Mouse (Mus musculus): ENCODE measurements at regions not wholly inside any gene's neighbourhood (a gene's known extent, or its start where the extent isn't known, plus 50 kb on each side); places are given as distances from the start of the nearest gene placed in this dataset.

DNA sequence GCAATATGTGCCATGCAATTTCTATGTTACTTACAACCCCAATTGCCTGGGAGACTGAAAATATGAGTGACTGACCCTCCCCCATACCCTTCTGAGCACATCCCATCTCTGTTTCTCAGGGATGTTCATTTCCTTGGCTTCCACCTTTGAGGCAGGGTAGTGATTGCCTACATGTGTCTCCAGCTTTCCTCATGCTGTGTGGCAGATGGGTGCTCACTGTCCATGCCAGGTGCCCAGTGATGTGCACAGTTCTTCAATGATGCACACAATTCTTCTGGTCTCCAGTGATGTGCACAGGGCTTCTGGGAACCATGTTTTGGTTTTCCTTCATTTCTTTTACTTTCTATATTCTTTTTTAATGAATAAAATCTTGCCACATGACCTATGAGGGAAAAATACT lies 821.4 kb upstream of the 2610301B20Rik start:
- TF ChIP-seq POLR2A (IDR thresholded peaks at IDR 0.05; ENCODE audit: low read depth, low read length): no peak
- TF ChIP-seq CTCF (IDR thresholded peaks at IDR 0.05; ENCODE audit: extremely low read depth, insufficient read length, insufficient replicate concordance, low read depth, low read length): no peak
- H3K4me3 ChIP-seq (ENCODE audit: low read depth, low read length): no peak overlapping the region
- no peaks in the 10 kb centered on the region for H3K36me3 ChIP-seq (ENCODE audit: control insufficient read depth, insufficient read depth, low read length)
- no peaks in the 10 kb centered on the region for H3K4me1 ChIP-seq (ENCODE audit: control insufficient read depth, insufficient read depth, insufficient read length, low read length)
- H3K27ac ChIP-seq (ENCODE audit: insufficient read depth, low read depth, low read length): no peak overlapping the region
- no peaks in the 10 kb centered on the region for H3K27me3 ChIP-seq (ENCODE audit: control insufficient read depth, insufficient read depth, low read length)

DNA sequence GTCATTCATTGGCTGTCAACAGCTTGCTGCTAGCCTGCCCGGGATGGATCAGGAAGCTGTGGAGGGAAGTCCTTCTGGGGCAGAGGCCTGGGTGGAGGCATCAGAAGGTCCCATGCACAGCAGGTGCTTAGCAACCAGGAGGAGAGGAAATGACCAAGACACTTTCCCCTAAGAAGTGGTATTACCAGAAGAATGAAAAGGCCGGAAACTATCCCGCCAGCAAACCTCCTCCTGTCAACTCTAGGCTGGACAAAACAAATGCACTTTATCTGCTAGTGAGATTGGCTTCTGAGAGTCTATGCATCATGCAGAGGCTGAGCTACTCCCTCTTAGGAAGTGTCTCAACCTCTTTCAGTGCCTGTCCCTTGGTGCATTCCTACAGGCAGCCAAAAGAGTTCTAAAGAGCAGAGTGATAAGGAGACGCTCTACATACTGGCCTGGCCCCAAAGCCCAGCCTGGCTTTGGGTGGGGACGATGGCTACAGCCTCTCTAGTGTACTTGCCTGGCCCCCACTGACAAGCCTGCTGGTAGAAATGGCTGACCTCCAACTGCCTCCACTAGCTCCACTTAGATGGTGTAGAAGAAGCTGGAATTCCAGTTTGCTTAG lies 801.7 kb upstream of the 2610301B20Rik start:
- 48% methylated on average over 5 of the region's 5 CpGs for WGBS
- TF ChIP-seq CTCF (IDR thresholded peaks at IDR 0.05; ENCODE audit: extremely low read depth, insufficient read length, insufficient replicate concordance, low read depth, low read length) (no peak), POLR2A (IDR thresholded peaks at IDR 0.05; ENCODE audit: low read depth, low read length) (no peak)
- Histone ChIP-seq H3K36me3 (ENCODE audit: control insufficient read depth, insufficient read depth, low read length) (no peaks in the 10 kb centered on the region), H3K4me3 (ENCODE audit: low read depth, low read length) (no peak overlapping the region), H3K27ac (ENCODE audit: insufficient read depth, low read depth, low read length) (no peak overlapping the region), H3K4me1 (ENCODE audit: control insufficient read depth, insufficient read depth, insufficient read length, low read length) (no peaks in the 10 kb centered on the region), H3K27me3 (ENCODE audit: control insufficient read depth, insufficient read depth, low read length) (no peaks in the 10 kb centered on the region)

DNA sequence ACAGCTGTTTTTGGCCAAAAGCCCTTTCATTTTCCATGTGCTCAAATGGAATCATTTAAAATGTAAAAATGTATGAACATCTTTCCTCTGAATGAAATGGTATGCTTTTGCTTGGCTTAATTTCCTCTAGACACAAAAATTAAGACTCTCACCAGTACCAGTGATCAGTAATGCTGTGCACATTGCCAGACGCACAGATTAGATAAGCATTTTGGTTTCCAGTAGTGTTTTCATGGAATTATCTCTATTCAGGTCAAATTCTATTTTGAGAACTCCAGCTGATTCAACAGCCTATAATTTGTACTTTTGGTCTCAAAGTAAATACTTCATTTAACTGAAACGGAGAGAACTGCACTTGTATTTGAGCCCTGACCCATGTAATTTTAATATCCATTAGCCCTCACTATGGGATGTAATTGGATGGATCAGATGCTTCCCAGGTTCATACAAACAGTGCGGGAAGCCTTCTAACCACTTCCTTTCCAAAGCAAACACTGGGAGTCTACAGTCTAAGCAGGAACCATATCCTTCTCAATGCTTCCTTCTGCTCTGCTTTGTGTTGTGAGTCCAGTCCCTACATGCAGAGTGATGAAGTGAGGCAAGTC lies 794.6 kb upstream of the 2610301B20Rik start:
- Histone ChIP-seq H3K4me1 (ENCODE audit: control insufficient read depth, insufficient read depth, insufficient read length, low read length) (no peaks in the 10 kb centered on the region), H3K27ac (ENCODE audit: insufficient read depth, low read depth, low read length) (no peak overlapping the region), H3K4me3 (ENCODE audit: low read depth, low read length) (no peak overlapping the region), H3K27me3 (ENCODE audit: control insufficient read depth, insufficient read depth, low read length) (no peaks in the 10 kb centered on the region), H3K36me3 (ENCODE audit: control insufficient read depth, insufficient read depth, low read length) (no peaks in the 10 kb centered on the region)
- 68% methylated on average over 3 of the region's 3 CpGs for WGBS
- TF ChIP-seq POLR2A (IDR thresholded peaks at IDR 0.05; ENCODE audit: low read depth, low read length) (no peak), CTCF (IDR thresholded peaks at IDR 0.05; ENCODE audit: extremely low read depth, insufficient read length, insufficient replicate concordance, low read depth, low read length) (no peak)

DNA sequence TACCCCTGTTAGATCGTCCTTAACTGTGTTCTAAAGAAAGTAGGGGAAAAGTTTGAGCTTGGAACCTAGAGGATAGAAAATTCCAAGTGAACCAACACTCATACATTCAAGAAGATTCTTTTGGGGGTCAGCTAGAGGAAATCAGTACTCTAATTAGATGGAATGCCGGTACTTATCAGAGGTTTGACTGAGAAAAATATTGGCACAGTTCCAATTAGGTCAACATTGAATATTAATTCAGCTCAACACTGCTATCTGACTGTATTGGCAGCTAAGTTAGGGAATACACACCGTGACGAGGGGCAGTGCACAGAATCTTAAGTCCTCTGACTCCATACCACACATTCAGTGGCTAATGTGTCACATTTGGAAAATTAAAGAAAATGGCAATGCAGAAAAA lies 759.5 kb upstream of the 2610301B20Rik start:
- Histone ChIP-seq H3K36me3 (ENCODE audit: control insufficient read depth, insufficient read depth, low read length) (no peaks in the 10 kb centered on the region), H3K4me1 (ENCODE audit: control insufficient read depth, insufficient read depth, insufficient read length, low read length) (no peaks in the 10 kb centered on the region), H3K27ac (ENCODE audit: insufficient read depth, low read depth, low read length) (no peak overlapping the region), H3K4me3 (ENCODE audit: low read depth, low read length) (no peak overlapping the region), H3K27me3 (ENCODE audit: control insufficient read depth, insufficient read depth, low read length) (no peaks in the 10 kb centered on the region)
- TF ChIP-seq CTCF (IDR thresholded peaks at IDR 0.05; ENCODE audit: extremely low read depth, insufficient read length, insufficient replicate concordance, low read depth, low read length) (no peak), POLR2A (IDR thresholded peaks at IDR 0.05; ENCODE audit: low read depth, low read length) (no peak)
- WGBS: 35% methylated on average over 4 of the region's 4 CpGs

DNA sequence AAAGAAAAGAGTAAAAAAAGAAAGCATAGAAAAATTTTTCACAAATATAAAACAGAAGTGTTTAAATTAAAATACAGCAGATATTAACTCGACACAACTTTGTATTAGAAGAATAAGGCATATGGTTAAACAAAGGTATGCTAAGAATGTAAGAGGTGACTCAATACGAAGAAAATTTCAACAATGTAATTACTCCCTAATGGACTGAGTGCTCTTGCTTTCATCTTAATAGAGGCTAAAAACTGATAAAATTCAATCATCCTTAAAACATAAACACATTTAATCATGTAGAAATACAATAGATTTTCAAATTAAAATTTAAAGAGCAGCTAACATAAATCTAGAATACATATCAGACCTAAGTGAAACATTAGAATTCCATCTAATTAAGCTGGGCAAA lies 756.3 kb upstream of the 2610301B20Rik start:
- H3K36me3 ChIP-seq (ENCODE audit: control insufficient read depth, insufficient read depth, low read length): no peaks in the 10 kb centered on the region
- WGBS: 67% methylated on average over 2 of the region's 2 CpGs
- H3K27me3 ChIP-seq (ENCODE audit: control insufficient read depth, insufficient read depth, low read length): no peaks in the 10 kb centered on the region
- no peak overlapping the region for H3K27ac ChIP-seq (ENCODE audit: insufficient read depth, low read depth, low read length)
- TF ChIP-seq CTCF (IDR thresholded peaks at IDR 0.05; ENCODE audit: extremely low read depth, insufficient read length, insufficient replicate concordance, low read depth, low read length) (no peak), POLR2A (IDR thresholded peaks at IDR 0.05; ENCODE audit: low read depth, low read length) (no peak)
- H3K4me3 ChIP-seq (ENCODE audit: low read depth, low read length): no peak overlapping the region
- no peaks in the 10 kb centered on the region for H3K4me1 ChIP-seq (ENCODE audit: control insufficient read depth, insufficient read depth, insufficient read length, low read length)

DNA sequence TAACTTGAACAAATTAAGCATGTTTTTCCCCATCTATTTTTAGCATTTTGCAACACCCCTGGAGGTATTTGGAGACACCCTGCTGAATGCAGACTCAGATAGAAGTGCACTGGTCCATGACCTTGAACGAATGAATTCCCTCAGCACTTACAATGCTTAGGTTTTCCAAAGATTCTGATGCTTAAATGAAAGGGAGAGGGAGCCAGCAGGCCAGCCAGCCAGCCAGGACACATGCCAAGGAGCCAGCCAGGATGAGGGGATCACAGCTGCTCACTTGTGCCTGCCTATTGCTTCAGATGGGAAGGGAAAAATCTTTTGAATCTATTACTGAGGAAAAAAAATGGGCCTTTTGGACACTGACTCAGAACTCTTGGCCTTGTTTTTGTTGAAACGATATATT lies 750.0 kb upstream of the 2610301B20Rik start:
- H3K36me3 ChIP-seq (ENCODE audit: control insufficient read depth, insufficient read depth, low read length): no peaks in the 10 kb centered on the region
- TF ChIP-seq POLR2A (IDR thresholded peaks at IDR 0.05; ENCODE audit: low read depth, low read length): no peak
- TF ChIP-seq CTCF (IDR thresholded peaks at IDR 0.05; ENCODE audit: extremely low read depth, insufficient read length, insufficient replicate concordance, low read depth, low read length): no peak
- H3K4me3 ChIP-seq (ENCODE audit: low read depth, low read length): no peak overlapping the region
- H3K27ac ChIP-seq (ENCODE audit: insufficient read depth, low read depth, low read length): no peak overlapping the region
- no peaks in the 10 kb centered on the region for H3K4me1 ChIP-seq (ENCODE audit: control insufficient read depth, insufficient read depth, insufficient read length, low read length)
- 69% methylated on average over 2 of the region's 2 CpGs for WGBS
- H3K27me3 ChIP-seq (ENCODE audit: control insufficient read depth, insufficient read depth, low read length): no peaks in the 10 kb centered on the region

DNA sequence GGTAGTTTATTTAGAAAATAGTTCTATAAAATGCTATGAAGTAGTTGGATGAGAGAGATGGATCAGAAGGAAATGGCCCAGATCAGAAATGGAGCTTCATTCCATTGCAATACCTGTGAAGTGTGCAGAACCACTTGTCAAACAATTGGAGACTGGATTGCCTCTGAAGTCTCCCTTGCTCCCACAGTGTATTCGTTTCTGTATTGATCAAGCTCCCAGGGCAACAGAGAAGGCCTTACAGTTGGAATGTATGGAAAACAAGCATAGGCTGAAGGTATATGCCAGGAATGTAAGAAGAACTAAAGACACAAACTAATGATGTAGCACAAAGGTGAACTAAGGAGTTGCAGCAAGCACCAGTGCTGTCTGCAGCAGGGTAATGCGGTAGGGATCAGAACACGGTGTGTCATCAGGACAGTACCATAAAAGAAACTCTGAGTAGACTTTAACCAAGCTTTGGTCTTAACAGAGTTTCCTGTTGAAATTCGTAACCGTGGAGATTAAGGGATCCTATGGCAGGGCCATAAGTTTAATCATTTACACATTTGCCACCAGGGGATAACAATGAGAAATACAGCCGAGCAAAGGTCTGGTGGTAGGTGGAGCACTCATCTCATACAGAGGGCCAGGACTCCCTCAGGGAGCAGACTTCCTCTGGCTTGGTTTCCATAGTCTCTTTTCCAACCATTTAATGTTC lies 732.9 kb upstream of the 2610301B20Rik start:
- peak overlapping the region; percentile 55 for H3K27ac ChIP-seq (ENCODE audit: insufficient read depth, low read depth, low read length)
- no peak for TF ChIP-seq CTCF (IDR thresholded peaks at IDR 0.05; ENCODE audit: extremely low read depth, insufficient read length, insufficient replicate concordance, low read depth, low read length)
- TF ChIP-seq POLR2A (IDR thresholded peaks at IDR 0.05; ENCODE audit: low read depth, low read length): no peak
- no peak overlapping the region for H3K4me3 ChIP-seq (ENCODE audit: low read depth, low read length)

More for the DNA sequence above, 732.9 kb upstream of the 2610301B20Rik start:
- no peaks in the 10 kb centered on the region for H3K27me3 ChIP-seq (ENCODE audit: control insufficient read depth, insufficient read depth, low read length)
- peaks cover 6% of the 10 kb centered on the region; the same call in 1 of the 2 replicates for H3K4me1 ChIP-seq (ENCODE audit: control insufficient read depth, insufficient read depth, insufficient read length, low read length)
- no peaks in the 10 kb centered on the region for H3K36me3 ChIP-seq (ENCODE audit: control insufficient read depth, insufficient read depth, low read length)
- 28% methylated on average over 6 of the region's 6 CpGs for WGBS
